Mouse (Mus musculus) kidney, adult 2 months (tissue): ENCODE measurements around the gene Cd247.

Source experiments
- CTCF ChIP-seq: fragments of 200-500 bp; conservative IDR thresholded peaks from 2 replicates; pipeline ENCODE4 v1.5.1; 2011; ENCODE audit warnings: low read depth, mild to moderate bottlenecking, control low read depth, low read length, moderate library complexity, mixed read lengths; ENCODE audit not compliant: insufficient read depth, insufficient read length
- POLR2A ChIP-seq: fragments of 200-500 bp; IDR thresholded peaks from one replicate; pipeline ENCODE4 v1.6.1; 2011; ENCODE audit warnings: low read depth, low read length, control low read depth

- no peak for TF ChIP-seq POLR2A
- no peak for TF ChIP-seq CTCF
Measured at GRCm38 (mm10) chr1:165789066-165789660, 682 bp downstream of the Cd247 start.
